Mouse (Mus musculus) C2C12 (cell line): ENCODE measurements around the gene Rapgef1.

Experiments
- CTCF ChIP-seq: IDR thresholded peaks from one replicate; pipeline ENCODE4 v1.5.1; 2011; ENCODE audit not compliant: control insufficient read depth, insufficient read depth, insufficient read length
- MAX ChIP-seq: IDR thresholded peaks from one replicate; pipeline ENCODE4 v1.6.1; 2011; ENCODE audit warnings: mild to moderate bottlenecking, control low read depth
- MYOD1 ChIP-seq: IDR thresholded peaks from one replicate; pipeline ENCODE4 v1.6.1; 2011; ENCODE audit warnings: low read depth; ENCODE audit not compliant: control insufficient read depth, insufficient read length

DNA sequence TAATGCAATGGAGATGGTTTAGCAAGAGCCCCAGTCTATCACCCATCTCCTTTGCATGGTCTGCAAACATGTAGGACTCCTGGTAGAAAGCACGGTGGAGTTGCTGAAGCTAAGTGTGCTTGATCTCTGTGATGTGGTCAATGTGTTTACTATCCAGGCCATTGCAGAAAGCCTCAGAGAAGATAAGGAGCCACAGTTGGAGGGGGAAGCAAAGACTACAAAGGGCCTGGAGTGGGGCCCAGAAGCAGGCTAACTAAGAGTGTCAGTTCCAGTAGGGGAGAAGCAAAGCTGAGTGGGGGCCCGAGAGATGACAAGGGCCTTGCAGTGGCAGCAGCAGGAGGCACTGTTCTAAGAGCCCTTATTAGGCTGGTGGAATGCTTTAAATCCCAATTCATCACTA is 70.0 kb downstream of the Rapgef1 start:
- TF ChIP-seq MYOD1 (no peak), CTCF (no peak), MAX (no peak)
